Mouse (Mus musculus) WW6 (cell line): ENCODE measurements around the gene Atrnl1.

Source experiments
- DNase-seq: peaks from one replicate; pipeline ENCODE4 v3.0.0-alpha.2; 2013; ENCODE audit warnings: low read depth, low spot score

Gene Atrnl1

DNA sequence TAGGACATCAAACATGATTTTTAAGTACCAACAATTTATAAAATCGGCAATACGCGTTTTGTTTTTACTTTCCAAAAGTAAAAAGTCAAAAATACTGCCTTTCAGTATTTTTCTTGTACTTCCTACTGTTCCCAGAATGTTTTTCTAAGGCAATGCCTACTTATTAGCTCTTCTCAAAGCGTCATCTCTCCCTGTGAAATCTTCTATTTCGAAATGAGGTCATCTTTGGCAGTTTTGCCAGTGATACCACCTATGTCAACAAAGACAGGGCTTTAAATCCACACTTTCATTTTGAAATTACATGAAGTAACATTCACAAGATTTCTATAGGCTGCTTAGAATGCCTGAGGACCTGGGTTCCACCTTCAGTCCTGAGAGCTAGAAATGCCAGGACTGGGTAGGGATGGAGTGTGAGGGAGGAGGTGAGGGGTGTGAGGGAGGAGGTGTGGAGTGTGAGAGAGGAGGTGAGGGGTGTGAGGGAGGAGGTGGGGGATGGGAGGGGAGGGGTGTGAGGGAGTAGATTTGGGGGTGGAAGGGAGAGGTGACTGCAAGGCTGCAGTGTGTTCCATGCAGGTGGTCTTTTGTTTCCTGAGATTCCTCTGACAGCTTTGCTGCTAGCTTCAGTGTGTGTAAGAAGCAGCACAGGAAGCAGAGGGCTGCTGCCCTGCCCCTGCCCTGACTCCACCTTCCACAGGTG is 315.5 kb downstream of the Atrnl1 start:
- DNase-seq, result no peak

DNA sequence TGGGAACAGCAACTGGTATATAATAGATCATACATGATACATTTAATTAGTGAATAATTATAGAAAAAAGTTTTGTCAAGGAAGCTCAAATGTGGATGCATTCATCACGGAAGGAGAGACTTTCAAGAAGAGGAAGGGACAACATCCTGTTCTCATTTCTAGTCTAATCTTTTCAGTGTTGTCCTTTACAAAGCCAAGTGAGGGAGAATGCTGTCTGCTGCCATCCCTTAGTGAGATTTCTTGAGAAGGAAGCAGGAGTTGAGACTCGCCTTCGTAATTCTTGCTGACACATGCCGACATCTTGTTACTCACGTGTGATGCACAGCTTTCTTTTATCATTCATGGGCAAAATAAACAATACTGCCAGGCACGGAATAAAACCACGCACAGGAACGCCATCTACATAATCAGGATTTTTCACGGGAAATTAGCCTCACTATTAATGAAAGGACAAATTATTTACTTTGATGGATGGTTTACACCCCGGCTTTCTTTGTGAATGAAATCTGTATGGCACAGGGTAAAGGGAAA is 316.2 kb downstream of the Atrnl1 start:
- DNase-seq, result no peak

DNA sequence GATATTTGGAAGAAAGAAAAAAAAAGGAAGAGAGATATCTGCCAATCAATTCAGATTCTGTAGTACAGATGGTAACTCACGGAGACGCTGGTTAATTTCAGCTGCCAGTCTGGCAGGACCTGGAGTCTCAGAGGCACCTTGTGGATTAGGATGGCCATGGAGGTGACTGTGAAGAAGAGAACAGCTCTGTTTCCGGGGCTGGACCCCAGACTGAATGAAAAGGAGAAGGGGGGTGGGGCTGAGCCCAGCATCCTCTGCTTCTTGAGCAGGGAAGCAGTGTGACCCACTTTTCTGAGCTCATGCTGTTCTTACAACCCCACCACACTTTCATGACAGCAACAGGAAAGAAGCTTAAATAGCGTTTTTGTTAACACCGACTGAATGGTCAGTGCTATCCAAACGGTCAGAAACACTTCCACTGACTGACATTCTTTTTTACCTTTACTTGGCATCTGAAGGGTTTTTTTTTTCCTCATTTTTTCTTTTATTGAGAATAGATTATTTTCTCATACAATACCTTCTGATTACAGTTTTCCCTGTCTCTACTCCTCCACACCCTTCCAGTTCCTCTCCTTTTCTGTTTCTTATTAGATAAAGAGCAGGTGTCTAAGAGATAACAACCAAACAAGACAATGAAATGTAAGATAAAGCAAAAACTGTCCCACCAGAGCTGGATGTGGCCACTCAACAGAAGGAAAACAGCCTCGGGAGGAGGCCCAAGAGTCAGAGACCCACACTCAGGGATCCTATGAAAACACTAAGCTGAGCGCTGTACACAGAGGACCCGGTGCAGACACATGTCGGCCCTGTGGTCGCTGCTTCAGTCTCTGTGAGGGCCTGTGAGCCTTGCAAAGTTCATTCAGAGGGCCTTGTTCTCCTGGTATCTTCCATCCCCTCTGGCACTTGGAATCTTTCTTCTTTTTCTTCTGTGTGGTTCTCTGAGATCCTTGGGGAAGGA is 317.0 kb downstream of the Atrnl1 start:
- DNase-seq, result no peak

DNA sequence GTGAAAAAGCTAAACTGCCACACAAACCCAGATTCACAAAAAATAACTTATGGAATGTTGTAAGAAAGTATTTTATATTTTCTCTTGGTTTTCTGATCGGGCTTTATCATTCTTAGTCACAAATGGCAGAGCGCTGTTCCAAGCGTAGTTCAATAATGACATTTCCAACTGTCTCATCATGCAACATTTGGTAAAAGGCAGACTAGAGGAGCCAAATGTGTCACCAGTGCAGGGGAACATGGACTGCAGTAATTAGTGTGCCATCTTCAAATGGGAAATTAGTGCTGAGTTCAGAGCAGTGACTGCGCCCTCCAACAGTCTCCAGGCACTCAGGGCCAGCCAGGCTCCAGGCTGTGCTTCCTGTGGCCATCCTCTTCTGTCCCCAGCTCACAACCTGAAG is 320.8 kb downstream of the Atrnl1 start:
- DNase-seq, result no peak

DNA sequence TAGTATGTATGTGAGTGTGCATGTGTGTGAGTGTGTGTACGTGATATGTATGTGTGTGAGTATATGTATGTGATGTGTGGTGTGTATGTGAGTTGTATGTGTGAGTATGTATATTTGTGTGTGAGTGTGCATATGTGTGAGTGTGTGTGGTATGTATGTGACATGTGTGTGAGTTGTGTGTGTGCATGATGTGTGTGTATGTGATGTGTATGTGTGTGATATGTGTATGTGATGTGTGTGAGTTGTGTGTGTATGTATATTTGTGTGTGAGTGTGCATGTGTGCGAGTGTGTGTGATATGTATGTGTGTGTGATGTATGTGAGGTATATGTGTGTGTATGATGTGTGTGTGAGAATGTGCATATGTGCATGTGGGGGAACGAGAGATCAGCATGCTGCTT is 326.0 kb downstream of the Atrnl1 start:
- no peak for DNase-seq

DNA sequence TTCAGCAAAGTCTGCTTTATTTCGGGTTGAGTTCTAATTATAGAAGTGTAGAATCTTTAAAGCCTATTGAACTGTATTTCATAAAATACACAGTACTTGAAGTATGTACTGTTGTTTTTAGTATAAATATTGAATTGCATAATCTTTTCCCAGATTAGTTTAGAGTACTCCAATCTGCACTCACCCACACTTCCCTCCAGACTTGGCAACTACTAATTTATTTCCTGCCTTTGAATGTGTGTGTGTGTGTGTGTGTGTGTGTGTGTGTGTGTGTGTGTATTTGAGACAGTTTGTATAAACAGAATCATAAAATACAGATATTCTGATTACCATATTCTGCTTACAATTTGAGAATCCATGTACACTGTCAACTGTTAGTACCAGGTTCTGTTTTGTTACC is 328.3 kb downstream of the Atrnl1 start:
- DNase-seq, result no peak

DNA sequence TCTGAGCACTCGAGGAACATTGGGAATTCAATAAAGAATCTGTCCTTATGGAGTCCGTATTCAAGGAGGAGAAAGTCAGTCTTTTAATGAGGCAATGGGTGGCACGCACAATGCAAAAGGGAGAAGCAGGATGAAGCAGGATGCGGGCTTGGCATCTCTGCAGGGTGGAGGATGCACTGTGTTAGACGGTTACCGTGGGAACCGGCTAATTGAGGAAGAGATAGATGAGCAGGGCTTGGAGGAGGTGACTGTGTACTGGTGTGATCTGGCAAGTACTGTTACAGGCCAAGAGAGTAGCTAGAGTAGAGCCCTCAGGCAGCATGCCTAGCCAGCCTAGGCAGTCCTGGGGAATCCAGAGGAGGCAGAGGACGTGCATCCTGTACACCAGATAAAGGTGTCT is 330.7 kb downstream of the Atrnl1 start:
- DNase-seq, result no peak

DNA sequence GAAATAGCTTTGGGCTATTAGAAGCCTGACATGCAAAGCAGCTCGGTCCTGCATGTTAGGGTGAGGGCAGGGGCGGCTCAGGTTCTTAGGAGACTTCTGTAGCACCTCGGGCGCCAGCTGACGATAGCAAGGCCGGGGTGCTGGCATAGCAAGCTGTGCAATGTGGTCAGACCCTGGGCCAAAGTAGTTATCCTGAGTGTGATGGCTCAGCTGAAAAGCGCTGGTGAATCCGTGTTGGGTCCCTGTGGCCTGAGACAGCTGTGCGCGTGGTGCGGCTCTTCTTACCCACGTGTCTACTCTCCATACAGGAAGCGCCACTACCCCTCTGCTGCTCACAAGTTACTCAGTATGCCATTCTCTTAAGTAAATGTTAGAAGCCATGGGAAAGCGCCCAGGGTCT is 331.4 kb downstream of the Atrnl1 start:
- no peak for DNase-seq

DNA sequence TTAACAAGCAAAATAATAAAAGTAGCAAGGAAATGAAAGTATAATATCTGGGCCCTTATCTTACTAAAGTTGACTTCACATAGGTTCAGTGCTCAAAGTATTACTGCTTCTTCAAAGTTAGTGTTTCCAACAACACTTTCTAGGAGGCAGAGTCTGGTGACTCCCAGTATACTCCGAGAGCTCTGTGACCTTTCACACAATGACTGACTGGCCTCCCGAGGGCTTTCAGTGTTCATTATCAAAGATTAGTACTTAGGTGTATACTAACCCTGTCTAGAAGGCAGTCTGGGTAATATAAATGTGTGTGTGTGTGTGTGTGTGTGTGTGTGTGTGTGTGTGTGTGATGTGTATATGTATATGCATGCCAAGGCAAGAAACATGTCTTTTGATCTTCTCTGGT is 332.5 kb downstream of the Atrnl1 start:
- DNase-seq, result no peak

DNA sequence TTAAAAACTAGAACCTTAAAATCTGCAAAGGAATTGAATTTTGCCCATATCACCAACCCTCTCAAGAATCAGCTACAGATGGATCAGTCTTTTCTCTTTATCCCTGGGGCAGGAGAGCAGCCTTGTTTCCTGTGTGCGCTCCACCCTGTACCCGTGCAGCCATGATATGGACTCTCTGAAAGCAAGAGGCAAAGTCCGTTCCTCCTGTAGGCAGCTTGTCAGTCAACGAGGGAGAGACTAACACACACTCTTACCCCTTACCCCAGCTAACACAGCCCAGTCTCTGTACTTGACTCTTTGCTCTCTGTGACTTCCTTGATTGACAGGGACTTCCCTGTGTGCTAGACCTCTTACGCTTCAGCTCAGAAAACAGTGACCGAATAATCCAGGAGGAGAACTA is 333.8 kb downstream of the Atrnl1 start:
- no peak for DNase-seq

DNA sequence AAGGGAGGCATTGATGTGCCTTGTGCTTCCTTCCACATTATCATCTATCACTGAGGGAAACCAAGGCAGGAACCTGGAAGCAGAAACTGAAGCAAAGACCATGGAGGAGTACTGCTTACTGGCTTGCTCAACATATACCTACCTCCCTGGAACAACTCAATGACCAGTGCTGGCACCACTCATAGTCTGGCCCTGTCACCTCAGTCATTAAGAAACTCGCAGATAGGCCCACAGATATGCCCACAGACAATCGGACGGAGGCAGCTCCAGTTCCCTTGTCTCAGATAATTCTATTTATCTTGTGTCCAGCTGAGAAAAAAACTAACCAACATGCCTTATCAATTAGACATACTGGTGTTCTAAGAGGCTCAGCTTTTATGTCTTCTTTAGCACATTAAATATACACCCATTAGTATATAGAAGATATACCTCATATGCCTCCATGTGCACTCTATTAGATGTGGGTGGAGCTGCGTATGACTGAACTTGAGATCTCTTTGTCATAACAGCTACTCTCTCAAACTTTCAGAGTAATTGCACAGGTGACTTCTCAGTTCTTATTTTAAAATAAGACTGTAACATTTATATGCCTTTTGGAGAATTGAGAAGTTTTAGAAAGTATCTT is 334.9 kb downstream of the Atrnl1 start:
- DNase-seq, result no peak

DNA sequence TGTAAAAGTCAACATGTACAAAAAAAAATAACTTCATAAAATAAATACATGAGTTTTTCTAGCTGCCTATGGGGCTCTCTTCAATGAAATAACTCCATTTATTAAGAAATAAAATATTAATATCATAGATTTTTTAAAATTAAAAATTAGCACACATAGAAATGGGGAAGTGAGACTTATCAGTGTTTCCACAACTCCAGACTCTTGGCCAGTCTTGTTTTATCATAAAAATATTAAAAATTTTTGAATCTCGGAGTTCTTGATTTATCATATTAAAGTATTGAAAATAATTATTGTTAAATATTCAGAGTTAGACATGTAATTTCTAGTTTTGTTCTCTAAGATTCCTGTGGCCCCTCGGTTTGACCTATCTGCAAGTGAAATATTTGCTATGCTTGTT is 337.7 kb downstream of the Atrnl1 start:
- DNase-seq, result no peak

DNA sequence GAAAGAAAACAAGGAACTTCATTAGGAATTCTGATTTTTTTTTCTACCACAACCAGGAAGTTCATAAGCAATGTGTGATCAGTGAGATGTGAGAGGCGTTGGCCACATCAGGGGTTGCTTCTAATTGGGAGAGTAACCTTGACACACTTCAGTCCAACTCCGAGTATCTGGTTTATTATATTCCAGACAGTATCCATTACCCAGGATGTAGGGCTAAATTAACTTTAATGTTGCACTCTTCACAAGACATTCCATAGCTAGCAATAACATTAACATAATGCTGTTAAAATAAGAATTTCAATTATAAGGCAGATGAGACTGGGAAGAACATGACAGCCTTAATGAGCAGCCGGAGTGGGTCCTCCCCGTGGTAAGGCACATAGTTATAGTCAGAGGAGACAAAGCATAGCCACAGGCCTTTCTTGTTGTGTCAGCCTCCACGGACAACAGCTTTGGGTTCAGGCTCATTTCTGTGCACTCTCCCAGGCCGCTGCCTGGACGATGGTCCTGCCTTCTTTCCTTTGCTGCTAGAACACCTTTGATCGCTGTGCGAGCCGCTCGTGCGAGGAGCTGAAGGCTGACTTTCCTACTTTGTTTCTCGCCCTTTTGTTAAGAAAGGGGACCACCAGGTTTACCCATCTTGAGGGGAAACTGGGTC is 338.6 kb downstream of the Atrnl1 start:
- no peak for DNase-seq

DNA sequence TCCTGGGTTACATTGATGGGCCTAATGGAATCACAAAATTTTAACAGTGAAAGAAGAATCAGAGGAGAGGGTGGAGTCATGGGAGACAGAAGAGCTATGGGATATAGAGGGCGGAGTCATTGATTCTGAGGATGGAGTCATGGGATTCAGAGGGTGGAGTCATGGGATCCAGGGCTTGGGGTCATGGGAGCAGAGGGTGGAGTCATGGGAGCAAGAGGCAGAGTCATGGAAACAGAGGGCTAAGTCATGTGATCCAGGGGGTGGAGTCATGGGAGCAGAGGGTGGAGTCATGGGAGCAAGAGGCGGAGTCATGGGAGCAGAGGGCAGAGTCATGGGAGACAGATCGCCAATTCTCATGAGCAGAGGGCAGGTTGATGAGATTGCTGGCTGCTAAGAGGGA is 343.3 kb downstream of the Atrnl1 start:
- DNase-seq, result no peak

DNA sequence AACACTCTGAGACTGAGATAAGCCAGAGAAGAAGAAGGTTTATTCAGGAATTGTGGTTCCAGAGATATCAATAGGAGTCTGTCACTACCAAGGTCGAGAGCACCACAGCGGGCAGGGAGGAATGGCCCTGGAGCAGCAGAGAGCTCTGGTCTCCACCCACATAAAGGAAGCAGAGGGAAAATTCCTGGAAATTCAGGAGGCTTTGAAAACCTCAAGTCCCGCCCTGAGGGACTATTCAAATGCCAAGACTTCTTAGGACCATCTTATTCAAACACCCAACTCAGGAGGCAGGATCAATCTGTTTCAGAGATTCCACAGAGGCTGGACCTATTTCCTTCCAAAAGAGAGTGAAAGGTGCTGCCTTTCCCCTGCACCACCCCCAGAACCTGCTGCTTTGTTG is 345.6 kb downstream of the Atrnl1 start:
- no peak for DNase-seq

DNA sequence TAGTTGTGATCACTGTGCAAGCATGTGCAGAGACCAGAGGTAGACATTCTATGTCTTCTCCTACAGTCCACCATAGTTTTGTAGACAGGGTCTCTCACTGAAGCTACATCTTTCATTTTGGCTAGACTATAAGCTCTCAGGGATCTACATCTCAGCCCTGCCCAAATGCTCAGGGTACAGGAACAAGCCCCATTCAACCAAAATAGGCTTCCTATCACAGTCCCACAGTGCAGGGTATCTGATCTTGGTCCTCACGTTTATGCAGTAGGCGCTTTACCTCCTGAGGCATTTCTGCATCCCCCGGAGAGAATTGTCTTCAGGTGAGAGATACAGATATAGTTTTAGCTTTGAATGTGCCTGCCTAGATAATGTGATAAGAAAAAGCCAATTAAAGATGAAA is 346.5 kb downstream of the Atrnl1 start:
- no peak for DNase-seq

DNA sequence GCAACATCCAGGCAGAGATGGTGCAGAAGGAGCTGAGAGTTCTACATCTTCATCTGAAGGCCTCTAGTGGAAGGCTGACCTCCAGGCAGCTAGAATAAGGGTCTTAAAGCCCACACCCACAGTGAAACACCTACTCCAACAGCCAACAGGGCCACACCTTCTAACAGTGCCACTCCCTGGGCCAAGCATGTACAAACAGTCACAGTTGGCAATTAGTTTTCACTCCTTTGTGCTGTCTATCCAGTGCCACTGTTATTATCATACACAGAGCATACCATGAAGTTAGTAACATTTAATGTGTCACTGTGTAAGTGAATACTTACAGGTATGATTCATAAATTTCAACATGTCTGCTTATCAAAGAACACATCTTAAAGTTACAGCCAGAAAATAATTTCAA is 347.3 kb downstream of the Atrnl1 start:
- DNase-seq, result no peak

DNA sequence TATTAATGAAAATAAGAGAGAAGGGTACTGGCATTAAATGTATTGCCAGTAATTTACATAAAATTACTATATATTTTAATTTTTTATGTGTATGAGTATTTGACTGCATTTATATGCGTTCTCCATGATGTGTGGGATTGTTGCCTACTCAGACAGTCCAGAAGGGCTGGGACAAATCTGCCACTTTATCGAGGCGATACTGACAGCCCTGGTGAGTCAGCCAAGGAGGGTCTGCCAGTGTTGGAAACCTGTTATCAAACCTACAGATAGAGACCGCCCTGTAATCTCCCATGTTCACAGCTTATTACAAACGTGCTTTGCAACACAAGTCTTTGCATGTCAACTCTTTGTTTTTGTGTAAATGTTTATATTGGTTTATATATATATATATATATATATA is 347.9 kb downstream of the Atrnl1 start:
- DNase-seq, result no peak

DNA sequence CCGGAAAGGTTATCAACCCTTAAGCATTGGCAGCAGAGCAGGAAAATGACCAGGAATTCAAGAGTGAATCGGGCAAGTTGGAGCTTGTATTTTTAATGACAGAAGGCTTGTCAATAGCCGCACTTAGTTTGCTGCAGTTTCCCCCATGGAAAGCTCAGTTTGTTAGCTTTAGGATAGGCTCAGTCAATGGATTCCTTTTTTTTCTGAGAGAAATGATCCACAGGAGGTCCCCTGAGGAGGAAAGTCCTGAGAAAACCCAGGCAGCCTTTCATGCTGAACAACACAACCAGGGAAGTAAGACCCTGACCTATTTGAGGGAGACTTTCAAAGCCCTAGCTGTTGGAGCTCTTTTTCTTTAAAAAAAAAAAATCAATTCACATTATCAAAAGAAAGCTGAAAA is 350.5 kb downstream of the Atrnl1 start:
- DNase-seq, result no peak

DNA sequence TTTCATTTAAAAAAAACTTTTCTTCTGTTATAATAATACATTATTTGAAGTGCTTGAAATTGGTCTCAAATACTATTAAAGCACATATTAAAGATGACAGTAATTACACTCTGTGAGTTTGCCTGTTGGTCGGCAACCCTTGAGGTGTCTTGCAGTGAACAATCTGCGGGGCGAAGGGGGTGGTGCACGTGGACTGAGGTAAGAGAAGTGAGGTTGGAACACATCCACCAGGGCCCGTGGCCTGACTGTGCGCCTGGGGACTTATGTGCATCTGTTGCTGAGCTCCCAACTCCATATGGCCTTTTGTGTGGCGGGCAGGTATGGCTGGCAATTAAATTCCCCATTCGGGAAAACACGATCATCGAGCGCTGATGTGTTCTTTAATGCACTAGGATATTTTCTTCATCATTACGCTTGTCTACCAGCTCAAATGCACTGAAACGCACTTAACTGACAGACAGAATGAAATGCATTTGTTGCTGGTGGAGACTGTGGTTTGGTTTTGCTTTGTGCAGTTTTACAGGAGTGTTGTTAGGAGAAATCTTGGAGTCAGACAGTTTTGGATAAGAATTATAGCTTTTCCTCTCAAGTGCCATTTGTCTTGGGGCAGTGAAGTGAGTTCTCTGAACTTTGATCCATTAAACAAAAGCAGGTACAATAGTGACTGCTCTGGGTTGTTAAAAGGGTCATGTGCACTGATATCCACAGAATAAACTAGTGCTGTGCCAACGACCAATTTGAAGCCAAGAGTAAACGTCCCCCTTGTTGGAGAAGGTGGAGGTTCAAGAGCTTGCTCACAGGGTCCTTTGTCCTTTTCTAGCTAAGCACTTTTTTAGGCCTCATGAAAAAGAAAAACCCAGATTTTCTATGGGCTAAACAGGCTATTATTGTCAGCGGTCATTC is 351.2 kb downstream of the Atrnl1 start:
- no peak for DNase-seq

DNA sequence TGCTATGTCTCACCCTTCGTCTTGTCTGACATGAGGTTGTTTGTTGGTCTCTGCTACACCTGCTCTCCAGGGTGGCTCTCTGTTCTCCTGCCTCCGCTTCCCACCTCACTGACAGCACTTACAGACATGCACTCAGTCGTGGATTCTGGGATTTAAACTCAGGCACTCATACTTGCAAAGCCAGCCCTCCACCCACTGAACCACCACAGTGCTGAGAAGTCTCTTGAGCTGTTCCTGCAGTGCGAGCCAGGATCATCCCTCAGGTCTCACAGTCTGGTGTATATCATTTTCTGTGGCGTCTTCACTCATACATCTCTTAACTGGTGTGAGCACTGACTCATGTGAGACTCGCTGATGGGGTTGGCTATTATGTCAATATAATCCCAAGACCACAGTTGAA is 353.0 kb downstream of the Atrnl1 start:
- DNase-seq, result no peak
